Mouse (Mus musculus): Measurements from ENCODE around the gene Hey2. TPM values are rescaled to one million over a fixed set of nuclear protein-coding genes. Genes with fewer than 3 reads are reported as not detected.

The Hey2 gene
- polyA plus RNA-seq, 1 experiment from 2014 or later, result 3.3 TPM

DNA sequence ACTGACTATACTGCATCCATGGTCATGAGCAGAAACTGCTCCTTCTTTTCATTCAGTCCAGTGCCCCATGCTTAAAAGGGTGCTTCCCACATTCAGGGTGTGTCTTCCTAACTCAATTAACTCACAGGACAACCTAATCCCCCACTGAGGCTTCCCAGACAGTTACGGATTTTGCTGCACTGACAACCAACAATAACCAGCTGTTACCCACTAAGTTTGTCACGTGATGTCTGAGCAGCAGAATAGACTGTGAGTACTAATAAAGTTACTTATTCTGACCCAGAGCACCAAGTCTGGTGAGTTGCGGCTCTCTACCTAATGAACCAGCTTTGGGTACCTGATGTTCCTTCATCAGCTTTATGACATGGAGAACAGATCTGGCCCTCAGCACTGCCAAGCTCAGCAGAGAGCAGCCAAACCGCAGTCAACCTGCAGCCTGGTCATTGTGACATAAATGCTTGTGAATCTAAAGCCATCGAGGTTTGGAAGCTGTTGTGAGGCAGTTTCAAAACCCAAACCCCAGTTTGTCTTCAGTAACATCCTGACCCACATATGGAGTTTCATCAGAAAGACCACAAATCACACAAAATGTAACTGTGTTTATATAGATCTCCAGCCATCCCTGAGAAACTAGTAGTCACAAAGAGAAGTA, 56.4 kb downstream of the Hey2 start:
- Histone ChIP-seq H3K36me3 (no peaks in the 10 kb centered on the region), H3K9ac (no peak overlapping the region), H3K4me1 (no peaks in the 10 kb centered on the region), H3K4me2 (no peak overlapping the region), H3K4me3 (no peak overlapping the region), H3K27ac (no peak overlapping the region), H3K27me3 (no peaks in the 10 kb centered on the region), H3K9me3 (no peaks in the 10 kb centered on the region)
- ATAC-seq (ENCODE audit: insufficient number of reproducible peaks, low FRiP score, low TSS enrichment, low read depth), result no peak
- 77% methylated on average over 5 of the region's 5 CpGs for WGBS

Other genes starting within 250 kb of the Hey2 start
- 22.7 and 23.4 TPM in 2 replicates for gene Trmt11, start 242.1 kb downstream of the Hey2 start, polyA plus RNA-seq (2015; fragmentation: Nextera tagmentation; extraction: Ambion mirVana)
- gene Hint3, start 213.2 kb downstream of the Hey2 start, polyA plus RNA-seq (2015; fragmentation: Nextera tagmentation; extraction: Ambion mirVana), result 21.1 and 21.3 TPM in 2 replicates
- gene Ncoa7, start 39.5 kb downstream of the Hey2 start, polyA plus RNA-seq (2015; fragmentation: Nextera tagmentation; extraction: Ambion mirVana), result 6.4 and 6.9 TPM in 2 replicates